Mouse (Mus musculus) frontal cortex, postnatal 10 days (tissue): ENCODE data around the gene Tmem268.

ENCODE experiments used
- DNase-seq, 2 experiments: peaks; one replicate each; pipeline ENCODE4 v3.0.0; 2022; ENCODE audit warnings: low spot score in 2 of 2, mixed read lengths in 1 of 2

The Tmem268 gene

DNA sequence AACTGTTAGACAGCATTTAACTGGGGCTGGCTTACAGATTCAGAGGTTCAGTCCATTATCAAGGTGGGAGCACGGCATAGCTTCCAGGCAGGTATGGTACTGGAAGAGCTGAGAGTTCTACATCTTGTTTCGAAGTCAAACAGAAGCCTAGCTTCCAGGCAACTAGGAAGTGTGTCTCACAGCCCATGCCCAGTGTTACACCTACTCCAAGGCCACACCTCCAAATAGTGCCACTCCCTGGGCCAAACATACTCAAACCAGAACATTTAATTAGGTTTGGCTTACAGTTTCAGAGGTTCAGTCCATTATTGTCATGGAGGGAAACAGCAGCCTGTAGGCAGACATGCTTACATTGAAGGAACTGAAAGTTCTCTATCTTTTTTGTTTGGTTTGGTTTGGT lies 3.5 kb upstream of the Tmem268 start:
- no peak for DNase-seq

DNA sequence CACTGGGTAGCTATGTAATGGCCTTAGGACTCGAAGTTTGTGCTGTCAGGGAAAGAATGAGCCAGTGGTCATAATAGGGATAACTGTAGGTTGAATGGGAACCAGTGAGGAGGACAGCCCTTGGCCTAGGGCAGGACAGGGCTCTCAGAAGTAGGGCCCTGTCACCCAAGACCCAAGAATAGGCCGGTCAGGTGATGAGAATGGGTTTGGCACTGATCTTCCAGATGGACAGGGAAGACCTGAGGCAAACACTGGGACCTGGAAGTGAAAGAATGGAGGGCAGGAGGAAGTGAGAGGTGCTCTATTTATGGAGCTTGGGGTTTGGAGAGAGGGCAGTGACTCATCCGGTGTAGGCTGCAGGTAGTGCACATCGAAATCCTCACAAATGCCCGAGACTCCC lies 1.9 kb upstream of the Tmem268 start:
- DNase-seq: no peak

DNA sequence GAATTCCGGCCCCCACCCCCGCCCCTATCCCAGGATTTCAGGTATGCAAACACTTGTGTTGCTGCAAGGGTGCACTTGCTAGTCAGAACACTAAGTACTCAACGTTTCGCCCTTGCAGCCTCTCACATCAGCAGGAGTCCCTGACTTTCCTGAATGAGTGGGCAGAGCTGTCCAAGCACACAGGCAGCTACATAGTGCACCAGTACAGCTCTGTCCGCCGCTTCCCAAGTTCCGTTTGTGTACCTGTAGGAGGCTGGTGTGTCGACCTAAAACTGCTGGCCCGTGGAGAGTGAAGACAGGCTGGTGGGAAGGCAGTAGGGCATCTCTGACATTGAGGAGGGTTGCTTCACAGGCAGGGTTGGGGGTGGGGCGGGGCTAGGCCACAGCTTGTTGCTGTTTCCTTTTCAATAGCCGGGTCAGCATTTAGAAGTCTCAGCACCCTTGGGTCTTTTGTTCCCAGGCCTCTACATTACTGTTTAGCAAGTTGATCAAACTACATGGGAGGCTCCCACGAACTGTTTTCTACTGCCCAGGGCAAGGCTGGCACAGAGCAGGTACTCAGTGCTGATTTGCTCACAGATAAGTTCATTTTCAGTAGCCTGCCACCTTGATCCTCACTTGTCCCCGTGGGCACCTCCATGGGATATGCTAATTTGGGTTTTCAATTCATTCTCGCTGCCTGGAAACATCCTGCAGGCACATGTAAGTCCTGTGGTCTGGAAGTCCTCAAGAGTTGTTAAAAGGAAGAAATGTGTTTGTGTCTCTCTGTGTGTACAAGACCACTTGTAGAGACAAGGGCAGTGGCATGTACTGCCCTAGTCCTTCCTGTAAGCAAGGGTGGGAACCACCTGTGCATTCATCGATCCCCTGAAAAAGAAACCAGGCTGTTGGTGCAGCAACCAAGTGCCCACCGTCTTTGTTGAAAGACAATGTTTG lies 1.2 kb upstream of the Tmem268 start:
- DNase-seq: no peak

DNA sequence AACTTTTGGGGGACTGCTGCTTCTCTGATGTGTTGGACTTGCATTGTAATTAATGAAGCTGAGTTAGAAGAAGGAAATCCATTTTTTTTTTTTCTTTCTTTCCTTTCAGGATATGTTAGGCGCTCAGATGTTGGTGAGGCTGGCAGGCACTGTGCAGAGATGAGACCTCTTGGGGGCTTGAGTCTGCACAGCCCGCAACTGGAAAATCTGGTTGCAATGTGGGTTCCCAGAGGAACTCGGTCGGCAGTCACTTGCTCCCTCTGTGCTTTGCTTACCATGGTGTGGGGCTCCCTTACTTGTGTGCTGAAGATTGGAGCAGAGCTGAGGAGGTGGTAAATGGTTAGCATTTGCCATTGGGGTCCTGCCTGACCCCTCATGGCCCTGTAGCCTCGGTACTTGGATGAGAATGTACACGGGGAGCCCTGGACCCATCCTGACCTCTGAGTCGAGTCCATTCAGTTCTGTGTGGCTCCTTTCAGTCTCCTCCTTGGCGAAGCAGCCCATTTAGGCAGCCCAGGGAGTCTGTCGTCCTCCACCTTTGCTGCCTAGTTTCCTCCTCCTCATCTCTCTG lies 631 bp downstream of the Tmem268 start:
- no peak for DNase-seq

DNA sequence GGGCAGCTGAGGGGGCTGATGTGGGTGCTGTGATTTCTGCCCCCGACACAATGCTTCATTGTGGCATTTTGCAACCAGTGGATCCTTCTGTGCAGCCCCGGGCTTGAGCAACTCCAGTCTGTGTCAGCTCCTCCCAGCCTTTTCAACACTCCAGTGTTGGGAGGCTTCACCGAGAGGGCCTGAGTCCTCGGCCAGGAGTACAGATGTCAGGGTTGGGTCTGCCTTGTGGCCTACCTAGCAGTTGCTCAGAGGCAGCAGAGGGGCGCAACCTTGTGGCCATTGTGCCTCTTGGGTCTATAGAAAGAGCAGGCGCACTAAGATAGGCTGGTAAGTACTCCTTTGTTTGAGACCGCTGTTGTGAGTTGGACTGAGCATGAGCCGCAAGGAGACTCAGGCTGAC lies 1.5 kb downstream of the Tmem268 start:
- DNase-seq: no peak

DNA sequence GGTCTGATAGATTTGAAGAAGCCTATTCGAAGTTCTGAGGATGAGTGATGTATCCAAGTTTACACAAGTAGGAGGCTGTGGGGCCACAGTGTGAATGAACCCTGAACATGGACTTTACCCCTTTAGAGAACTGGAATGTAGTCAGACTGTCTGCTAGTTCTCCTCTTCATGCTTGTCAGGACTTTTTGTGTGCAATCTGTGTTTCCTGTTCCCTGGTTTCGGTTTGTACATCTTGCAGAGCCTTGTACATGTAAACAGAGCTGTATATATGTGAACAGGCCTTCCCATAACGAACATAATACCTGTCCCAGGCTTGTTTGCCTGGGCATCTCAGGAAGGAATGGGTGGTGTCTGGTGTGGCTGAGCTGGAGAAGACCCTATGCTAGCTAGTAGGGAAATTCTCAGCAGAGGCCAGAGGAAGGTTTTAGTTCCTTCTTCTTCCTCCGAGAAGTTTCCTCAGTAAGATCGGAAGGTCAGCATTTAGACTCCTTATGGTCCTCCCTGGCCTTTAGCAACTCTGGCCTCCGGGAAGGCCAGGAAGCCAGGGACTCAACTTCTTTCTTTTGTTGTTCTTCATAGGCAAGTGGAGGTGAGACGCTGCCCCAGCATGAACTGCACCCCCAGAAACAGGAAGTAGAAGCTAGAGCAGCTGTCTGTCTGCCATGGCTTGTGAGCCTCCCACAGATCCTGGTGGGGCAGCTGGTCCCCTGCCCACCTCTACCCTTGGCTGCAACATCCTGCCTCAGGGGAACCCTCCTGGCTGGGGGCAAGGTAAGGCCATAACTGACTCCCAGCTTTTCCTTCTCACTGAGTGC lies 3.5 kb downstream of the Tmem268 start:
- DNase-seq: no peak

DNA sequence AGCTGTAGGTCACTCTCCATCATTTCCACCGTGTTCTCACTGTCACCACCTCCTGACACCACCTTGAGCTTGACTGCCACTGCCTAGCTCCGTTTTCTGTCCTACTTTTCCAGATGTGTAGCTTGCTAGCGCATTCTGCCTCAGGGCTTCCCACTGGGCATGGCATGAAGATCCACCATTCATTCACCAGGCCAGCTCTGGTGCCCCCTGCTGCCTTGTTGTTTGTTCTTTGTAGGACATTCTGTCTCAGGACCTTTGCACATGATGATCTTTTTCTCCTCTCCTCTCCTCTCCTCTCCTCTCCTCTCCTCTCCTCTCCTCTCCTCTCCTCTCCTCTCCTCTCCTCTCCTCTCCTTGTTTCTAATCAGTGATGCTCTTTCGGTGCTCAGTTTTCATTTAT lies 4.2 kb downstream of the Tmem268 start:
- DNase-seq: no peak

DNA sequence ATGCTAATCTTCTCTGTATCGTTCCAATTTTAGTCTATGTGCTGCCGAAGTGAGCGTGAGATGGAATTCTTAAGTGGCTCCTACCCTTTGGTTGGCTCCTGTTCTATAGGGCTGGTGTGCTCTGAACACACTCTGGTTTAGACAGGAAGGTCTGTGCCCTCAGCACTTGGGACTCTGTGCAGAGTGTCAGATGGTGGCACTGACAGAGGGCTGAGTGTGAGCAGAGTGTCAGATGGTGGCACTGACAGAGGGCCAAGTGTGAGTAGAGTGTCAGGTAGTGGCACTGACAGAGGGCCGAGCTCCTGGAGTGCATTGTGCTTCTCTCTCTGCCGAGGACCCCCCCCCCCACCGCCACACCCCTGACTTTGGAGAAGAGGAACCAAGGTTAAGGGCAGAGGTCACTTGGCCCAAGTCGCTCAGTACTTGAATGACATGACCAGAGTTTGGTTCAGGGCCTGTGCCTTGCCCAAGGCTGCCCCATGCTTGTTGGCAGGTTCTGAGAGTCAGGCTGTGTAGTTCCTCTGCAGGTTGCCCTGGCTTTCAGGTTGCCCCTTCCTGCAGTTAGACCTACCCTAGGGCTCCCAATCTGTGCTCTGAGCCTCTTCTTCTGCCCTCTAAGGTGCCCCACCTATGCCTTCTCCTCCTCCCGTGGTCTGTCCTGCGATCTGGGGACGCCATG lies 9.3 kb downstream of the Tmem268 start:
- DNase-seq: no peak

DNA sequence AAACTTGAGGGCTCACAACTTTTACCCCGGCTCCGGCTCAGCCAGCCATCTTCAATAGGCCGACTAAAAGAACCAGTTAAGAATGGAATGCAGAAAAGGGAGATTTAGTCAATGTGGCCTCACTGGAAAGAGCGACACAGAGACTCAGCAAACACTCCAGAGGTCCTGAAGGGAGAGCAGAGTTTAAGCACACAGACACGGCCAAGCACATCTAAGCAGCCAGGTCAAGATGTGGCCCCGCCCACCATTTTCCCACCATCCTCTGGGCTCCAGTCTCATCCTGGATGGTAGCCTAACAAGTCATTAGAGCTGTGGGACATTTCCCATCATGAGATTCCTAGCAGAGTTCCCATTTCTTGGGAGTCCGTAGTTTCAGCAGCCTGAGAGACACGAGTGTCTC lies 10.7 kb downstream of the Tmem268 start:
- DNase-seq: no peak

DNA sequence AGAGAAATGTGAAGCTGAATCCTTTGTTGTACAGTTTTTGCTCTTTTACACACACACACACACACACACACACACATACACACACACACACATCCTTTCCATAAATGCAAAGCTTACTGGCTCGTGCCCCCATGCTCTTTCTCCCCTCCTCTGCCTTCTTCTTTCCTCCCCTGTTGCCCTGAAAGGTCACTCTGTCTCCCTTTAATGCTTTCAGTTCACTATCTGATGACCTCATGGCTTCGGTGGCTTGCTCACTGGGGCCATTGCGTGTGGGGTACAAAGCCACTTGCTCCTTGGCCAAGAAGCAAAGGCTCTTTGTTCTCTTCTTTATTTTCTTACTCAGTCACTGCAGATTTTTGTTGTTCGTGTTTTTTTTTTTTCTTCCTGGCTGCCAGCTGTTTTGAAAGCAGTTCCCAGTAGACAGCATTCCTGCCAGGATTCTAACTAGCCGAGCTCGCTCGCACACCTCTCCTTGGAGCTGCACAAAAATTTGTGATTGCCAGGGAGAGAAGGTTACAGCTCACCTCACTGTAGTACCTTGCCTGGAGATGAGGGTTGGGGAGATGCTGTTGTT lies 11.7 kb downstream of the Tmem268 start:
- DNase-seq: no peak

DNA sequence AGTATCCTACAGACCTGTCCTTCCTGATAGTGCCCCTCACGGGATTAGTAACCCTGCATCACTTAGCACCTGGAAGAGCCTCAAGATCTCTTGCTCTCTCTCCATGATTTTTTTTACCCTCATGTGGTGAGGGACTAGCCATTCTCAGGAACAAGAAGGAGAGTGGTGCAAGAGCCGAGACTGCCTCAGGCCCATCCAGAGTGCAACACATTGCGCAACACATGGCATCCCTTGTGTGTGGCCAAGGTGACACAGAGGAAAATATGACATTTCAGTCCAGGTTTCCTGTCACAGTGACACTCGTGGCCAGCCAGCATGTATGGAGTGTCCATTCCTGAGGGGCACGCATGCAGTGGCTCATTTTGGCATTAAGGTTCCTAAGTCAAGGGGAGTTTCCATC lies 14.0 kb downstream of the Tmem268 start:
- no peak for DNase-seq

DNA sequence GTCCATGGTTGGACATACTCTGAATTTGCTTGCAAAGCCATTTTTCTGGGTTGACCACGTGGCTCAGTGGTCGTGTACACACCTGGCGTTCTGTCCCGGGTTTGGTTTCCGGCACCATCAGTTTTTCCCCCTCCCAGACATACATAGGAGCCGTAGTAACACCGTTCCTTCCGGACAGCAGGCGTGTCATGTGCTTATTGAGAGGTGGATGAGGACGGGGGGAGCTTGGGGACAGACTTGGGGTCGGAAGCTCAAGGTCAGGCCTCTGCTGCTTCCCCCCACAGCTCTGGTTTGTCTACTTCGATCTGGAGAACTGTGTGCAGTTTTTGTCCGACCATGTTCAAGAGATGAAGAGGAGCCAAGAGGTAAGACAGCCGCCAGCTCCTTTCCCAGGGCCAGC lies 21.1 kb downstream of the Tmem268 start:
- DNase-seq: no peak

DNA sequence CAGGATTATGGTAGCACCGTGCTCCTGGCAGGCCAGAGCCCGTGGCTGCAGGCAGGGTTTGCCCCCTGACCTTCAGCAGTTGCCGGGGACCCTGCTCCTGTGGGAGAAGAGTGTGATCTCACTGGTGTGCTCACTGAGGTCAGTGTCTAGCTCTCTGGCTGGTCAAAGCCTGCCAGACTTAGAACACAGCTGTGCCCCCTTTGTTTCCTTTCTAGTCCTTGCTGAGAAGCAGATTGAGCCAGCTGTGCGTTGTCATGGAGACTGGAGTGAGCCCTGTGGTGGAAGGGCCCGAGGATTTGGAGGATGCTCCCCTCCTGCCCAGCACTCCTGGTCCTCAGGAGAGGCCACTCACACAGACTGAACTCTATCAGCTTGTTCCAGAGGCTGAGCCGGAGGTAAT lies 21.5 kb downstream of the Tmem268 start:
- DNase-seq: no peak

DNA sequence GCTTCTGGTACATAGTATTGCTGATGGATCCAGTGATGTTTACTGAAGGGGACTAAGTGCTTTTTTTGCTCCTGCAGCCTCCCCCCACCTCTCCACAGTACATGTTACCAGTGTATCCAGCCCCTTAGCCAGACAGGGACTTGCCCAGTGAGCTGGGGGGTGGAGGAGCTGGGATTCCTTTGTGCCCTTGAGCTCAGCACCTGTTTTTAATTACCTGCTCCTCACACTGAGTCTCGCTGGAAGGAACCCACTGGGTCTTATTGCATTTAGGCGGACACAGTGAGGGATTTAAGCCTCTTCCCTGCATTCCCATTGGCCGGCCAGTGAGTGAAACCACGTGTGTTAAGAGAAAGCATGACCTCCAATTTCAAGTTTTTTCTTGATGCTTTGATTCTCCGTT lies 24.0 kb downstream of the Tmem268 start:
- no peak for DNase-seq

DNA sequence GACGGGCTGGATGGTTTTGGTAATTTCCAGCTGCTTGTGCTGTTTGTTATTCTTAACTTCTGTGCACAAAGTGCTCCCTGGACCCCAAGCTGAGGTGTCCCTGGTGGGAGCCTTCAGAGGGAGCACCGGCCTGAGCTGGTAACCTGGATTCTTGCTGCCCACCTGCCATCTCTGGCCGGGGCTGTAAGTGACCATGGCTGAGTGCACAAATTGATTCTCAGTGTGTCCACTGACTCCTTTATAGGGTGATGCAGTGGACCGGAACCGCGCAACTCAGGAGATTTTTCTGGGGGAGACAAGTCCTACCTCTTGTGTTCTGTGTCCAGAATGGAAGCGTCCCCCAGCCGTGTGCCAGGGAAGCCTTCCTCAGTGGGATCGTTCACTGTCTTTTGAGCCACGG lies 26.6 kb downstream of the Tmem268 start:
- no peak for DNase-seq

DNA sequence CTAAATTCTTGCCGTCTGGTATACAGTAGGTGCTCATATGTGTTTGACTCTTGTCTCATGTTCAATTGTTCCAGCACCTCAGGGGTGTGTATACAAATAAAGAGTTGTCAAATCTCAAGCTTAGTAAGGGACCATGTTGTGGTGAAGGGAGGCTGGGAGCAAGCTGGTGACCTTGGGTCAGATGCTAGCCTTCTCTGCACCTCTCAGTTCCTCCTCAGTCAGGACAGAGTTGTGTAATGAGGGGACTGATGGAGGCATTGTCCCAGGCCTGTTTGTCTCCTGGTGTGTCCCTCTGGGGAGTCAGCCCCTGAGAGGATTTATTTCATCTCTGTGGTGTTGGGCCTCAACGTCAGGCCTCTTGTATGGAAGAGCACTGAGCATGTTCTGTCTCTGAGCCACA lies 27.7 kb downstream of the Tmem268 start:
- DNase-seq: no peak

DNA sequence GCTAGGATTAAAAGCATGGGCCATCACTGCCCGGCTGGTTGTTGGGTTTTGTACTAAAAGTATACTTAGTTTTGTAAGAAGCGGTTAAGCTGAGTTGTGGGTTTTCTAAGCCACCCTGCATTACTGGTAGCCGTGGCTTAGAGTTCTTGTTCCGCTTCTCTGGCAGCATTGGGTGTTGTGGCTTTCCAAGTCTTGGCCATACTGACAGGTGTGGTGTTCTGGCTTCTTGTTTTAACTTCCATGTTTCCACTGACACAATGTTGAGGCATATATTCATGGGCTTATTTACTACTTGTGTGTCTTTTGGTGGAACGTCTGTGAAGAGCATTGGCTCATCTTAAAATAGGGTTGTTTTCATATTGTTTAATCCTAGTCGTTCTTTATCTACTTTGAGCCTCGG lies 31.4 kb downstream of the Tmem268 start:
- no peak for DNase-seq

DNA sequence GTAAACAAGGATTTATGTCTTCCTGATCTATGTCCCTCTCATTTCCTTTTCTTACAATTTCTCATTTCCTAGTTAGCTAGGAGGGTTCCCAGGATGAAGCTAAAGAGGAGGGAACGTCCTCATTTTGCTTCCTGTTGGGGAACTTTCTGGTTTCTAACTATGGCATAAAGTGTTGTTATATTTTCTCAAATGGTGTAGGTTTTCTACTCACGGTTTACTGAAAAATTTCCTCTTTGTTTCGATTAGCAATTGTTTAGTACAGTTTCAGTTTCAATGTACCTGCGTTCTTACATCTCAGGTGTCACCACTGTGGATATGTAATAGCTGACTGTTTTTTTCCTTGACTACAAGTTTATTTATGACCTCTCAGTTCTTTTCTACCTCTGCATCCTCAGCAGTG lies 32.0 kb downstream of the Tmem268 start:
- no peak for DNase-seq

DNA sequence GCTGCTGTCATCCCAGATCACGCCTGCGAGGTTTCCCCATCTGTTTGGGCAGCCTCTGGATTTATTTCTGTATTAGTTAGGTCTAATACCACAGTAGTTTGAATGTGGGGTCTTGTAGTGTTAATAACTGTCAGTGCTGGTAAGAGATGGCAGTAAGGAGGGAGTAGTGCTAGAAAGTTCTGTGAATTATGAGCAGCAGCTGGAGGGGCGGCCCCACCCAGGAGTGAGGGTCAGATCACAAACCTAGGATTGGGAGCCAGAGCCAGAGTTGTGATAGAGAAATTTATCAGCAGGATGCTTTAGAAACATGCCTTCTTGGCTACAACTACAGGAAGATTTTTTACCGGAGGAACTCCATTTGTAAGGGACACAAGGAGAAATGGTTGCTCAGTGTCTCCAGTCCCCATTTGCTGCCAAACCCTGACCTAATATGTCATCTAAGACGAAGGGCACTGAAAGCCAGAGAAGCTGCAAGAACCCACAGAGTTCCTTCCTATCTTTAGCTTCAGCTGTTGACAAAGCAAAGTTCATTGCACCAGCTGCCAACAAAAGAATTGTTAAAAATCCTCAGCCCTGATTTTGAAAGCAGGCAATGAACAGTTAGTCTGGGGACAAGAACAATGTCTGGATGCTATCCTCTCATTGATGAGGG lies 36.0 kb downstream of the Tmem268 start:
- DNase-seq: no peak

DNA sequence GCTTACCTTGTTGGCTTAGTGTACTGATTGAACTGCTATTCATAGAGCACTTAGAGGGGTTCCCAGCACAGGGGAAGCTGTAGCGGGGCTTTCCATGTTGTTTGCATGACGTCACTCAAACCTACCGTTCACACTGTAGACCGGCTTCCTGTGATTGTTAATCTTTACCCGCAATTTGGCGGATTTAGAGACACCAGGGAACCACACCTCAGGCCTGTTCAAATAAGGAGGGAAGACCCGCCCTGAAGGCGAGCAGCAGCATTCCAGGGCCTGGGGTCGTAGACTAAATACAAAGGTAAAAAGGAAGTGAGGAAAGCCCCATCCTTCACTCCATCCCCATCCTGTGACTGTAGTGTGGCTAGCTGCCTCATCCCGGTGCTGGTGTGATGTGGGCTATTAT lies 36.7 kb downstream of the Tmem268 start:
- DNase-seq: no peak

DNA sequence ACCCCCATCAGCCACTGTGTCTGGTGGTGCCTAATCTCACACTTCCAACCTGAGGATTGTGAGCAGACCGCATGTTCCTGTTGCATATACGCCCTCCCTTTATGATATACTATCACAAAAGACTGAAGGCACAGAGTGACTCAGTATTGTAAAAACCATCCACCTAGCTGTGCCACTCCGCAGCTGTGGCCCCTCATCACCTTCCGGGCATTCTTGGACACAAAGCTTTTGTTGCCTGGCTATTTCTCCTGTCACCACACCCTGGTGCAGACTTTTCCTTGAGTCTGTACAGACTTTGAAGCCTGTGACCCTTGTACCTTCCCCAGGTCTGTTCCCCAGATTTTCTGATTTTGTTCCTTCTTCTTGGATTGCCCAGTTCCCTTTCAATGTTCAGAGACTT lies 37.4 kb downstream of the Tmem268 start:
- no peak for DNase-seq
